Mouse (Mus musculus): ENCODE measurements around the gene Tmem196. TPM values are rescaled to one million over a fixed set of nuclear protein-coding genes. Genes with fewer than 3 reads are reported as not detected.

Tmem196 gene
- 0.60 and 0.81 TPM in 2 replicates for polyA plus RNA-seq (2015; fragmentation: Nextera tagmentation; extraction: Ambion mirVana)

- H3K27ac ChIP-seq (ENCODE audit: low read depth, low read length), result no peak within 1 kb of the TSS
- peak within 1 kb of the TSS; percentile 35 for H3K4me3 ChIP-seq (ENCODE audit: low read depth, low read length)
- H3K4me1 ChIP-seq (replicated peaks; ENCODE audit: control insufficient read depth, insufficient read depth, low read length), result no peaks in the 10 kb centered on the region
- H3K36me3 ChIP-seq (ENCODE audit: control insufficient read depth, insufficient read depth), result no peaks in the 10 kb centered on the region
- TF ChIP-seq CTCF (IDR thresholded peaks at IDR 0.05; ENCODE audit: low read depth), result no peak
- WGBS, result 3% methylated on average over 25 of the region's 25 CpGs
- 0 out of 2 replicates have a peak, but pooled peaks cover 5% of the 10 kb centered on the region for H3K27me3 ChIP-seq (replicated peaks; ENCODE audit: control insufficient read depth, insufficient read depth, low read length)
- H3K9me3 ChIP-seq (ENCODE audit: control insufficient read depth), result no peaks in the 10 kb centered on the region
- no peak for ATAC-seq
- H3K4me2 ChIP-seq (replicated peaks; ENCODE audit: low read depth), result peak within 1 kb of the TSS; percentile 63
- 0 out of 2 replicates have a peak within 1 kb of the TSS, but pooled peaks have one; percentile 11 for H3K9ac ChIP-seq (ENCODE audit: low read depth, low read length)
These were observed at the start of gene Tmem196 for GRCm38 (mm10) chr12:119945589-119946310. TSS of gene Tmem196 (plus strand) at chr12:119945822.

- Histone ChIP-seq H3K4me1 (replicated peaks; ENCODE audit: control insufficient read depth, insufficient read depth, low read length) (no peaks in the 10 kb centered on the region), H3K9ac (ENCODE audit: low read depth, low read length) (0 out of 2 replicates have a peak overlapping the region, but pooled peaks have one; percentile 11), H3K4me3 (ENCODE audit: low read depth, low read length) (peak overlapping the region; percentile 35), H3K9me3 (ENCODE audit: control insufficient read depth) (no peaks in the 10 kb centered on the region), H3K4me2 (replicated peaks; ENCODE audit: low read depth) (peak overlapping the region; percentile 63), H3K27me3 (replicated peaks; ENCODE audit: control insufficient read depth, insufficient read depth, low read length) (0 out of 2 replicates have a peak, but pooled peaks cover 5% of the 10 kb centered on the region), H3K36me3 (ENCODE audit: control insufficient read depth, insufficient read depth) (no peaks in the 10 kb centered on the region), H3K27ac (ENCODE audit: low read depth, low read length) (no peak overlapping the region)
- 2% methylated on average over 14 of the region's 14 CpGs for WGBS
- no peak for TF ChIP-seq CTCF (IDR thresholded peaks at IDR 0.05; ENCODE audit: low read depth)
- ATAC-seq, result no peak
These were observed 680 bp downstream of the Tmem196 start for GRCm38 (mm10) chr12:119946311-119946692.

- no peak overlapping the region for H3K27ac ChIP-seq (ENCODE audit: low read depth, low read length)
- H3K27me3 ChIP-seq (replicated peaks; ENCODE audit: control insufficient read depth, insufficient read depth, low read length), result no peaks in the 10 kb centered on the region
- H3K4me2 ChIP-seq (replicated peaks; ENCODE audit: low read depth), result no peak overlapping the region
- H3K4me1 ChIP-seq (replicated peaks; ENCODE audit: control insufficient read depth, insufficient read depth, low read length), result no peaks in the 10 kb centered on the region
- no peak overlapping the region for H3K4me3 ChIP-seq (ENCODE audit: low read depth, low read length)
- no peak overlapping the region for H3K9ac ChIP-seq (ENCODE audit: low read depth, low read length)
- ATAC-seq, result no peak
- 74% methylated on average over 3 of the region's 3 CpGs for WGBS
- no peak for TF ChIP-seq CTCF (IDR thresholded peaks at IDR 0.05; ENCODE audit: low read depth)
- H3K36me3 ChIP-seq (ENCODE audit: control insufficient read depth, insufficient read depth), result no peaks in the 10 kb centered on the region
- no peaks in the 10 kb centered on the region for H3K9me3 ChIP-seq (ENCODE audit: control insufficient read depth)
These were observed 11.4 kb downstream of the Tmem196 start for GRCm38 (mm10) chr12:119957041-119957440.

- no peaks in the 10 kb centered on the region for H3K9me3 ChIP-seq (ENCODE audit: control insufficient read depth)
- no peaks in the 10 kb centered on the region for H3K27me3 ChIP-seq (replicated peaks; ENCODE audit: control insufficient read depth, insufficient read depth, low read length)
- H3K36me3 ChIP-seq (ENCODE audit: control insufficient read depth, insufficient read depth), result no peaks in the 10 kb centered on the region
- H3K27ac ChIP-seq (ENCODE audit: low read depth, low read length), result no peak overlapping the region
- no peak overlapping the region for H3K9ac ChIP-seq (ENCODE audit: low read depth, low read length)
- ATAC-seq, result no peak
- H3K4me2 ChIP-seq (replicated peaks; ENCODE audit: low read depth), result no peak overlapping the region
- H3K4me3 ChIP-seq (ENCODE audit: low read depth, low read length), result no peak overlapping the region
- WGBS, result 40% methylated on average over 1 of the region's 1 CpGs
- no peaks in the 10 kb centered on the region for H3K4me1 ChIP-seq (replicated peaks; ENCODE audit: control insufficient read depth, insufficient read depth, low read length)
- TF ChIP-seq CTCF (IDR thresholded peaks at IDR 0.05; ENCODE audit: low read depth), result no peak
These were observed 15.1 kb downstream of the Tmem196 start for GRCm38 (mm10) chr12:119960730-119961129.

DNA sequence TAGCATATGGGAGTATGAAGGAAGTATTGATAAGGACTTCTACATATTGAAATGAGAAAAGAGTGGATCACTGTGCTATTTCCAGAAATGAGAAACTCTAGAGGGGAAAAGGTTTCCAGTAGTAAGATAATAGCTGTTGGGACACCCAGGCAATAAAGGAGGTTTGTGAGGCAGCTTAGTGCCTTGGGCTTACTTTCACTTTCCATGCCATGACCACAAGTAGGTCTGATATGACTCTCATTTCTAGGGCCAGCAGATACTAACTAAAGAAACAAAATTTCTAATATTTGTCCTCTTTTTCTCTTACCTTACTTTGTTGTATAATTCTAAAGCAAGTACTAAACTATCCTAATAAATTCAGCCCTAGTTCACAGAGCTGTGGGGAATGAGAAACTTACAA is 19.8 kb downstream of the Tmem196 start:
- Histone ChIP-seq H3K4me3 (ENCODE audit: low read depth, low read length) (no peak overlapping the region), H3K9ac (ENCODE audit: low read depth, low read length) (no peak overlapping the region), H3K27me3 (replicated peaks; ENCODE audit: control insufficient read depth, insufficient read depth, low read length) (no peaks in the 10 kb centered on the region), H3K4me1 (replicated peaks; ENCODE audit: control insufficient read depth, insufficient read depth, low read length) (no peaks in the 10 kb centered on the region), H3K4me2 (replicated peaks; ENCODE audit: low read depth) (no peak overlapping the region), H3K9me3 (ENCODE audit: control insufficient read depth) (no peaks in the 10 kb centered on the region), H3K36me3 (ENCODE audit: control insufficient read depth, insufficient read depth) (no peaks in the 10 kb centered on the region), H3K27ac (ENCODE audit: low read depth, low read length) (no peak overlapping the region)
- no peak for ATAC-seq
- TF ChIP-seq CTCF (IDR thresholded peaks at IDR 0.05; ENCODE audit: low read depth), result no peak

GRCm38 (mm10) chr12:119970068-119970467 is 24.4 kb downstream of the Tmem196 start:
- no peak for ATAC-seq
- H3K4me3 ChIP-seq (ENCODE audit: low read depth, low read length), result no peak overlapping the region
- H3K9me3 ChIP-seq (ENCODE audit: control insufficient read depth), result no peaks in the 10 kb centered on the region
- no peaks in the 10 kb centered on the region for H3K4me1 ChIP-seq (replicated peaks; ENCODE audit: control insufficient read depth, insufficient read depth, low read length)
- TF ChIP-seq CTCF (IDR thresholded peaks at IDR 0.05; ENCODE audit: low read depth), result no peak
- H3K27ac ChIP-seq (ENCODE audit: low read depth, low read length), result no peak overlapping the region
- H3K36me3 ChIP-seq (ENCODE audit: control insufficient read depth, insufficient read depth), result no peaks in the 10 kb centered on the region
- H3K4me2 ChIP-seq (replicated peaks; ENCODE audit: low read depth), result no peak overlapping the region
- H3K9ac ChIP-seq (ENCODE audit: low read depth, low read length), result no peak overlapping the region
- no peaks in the 10 kb centered on the region for H3K27me3 ChIP-seq (replicated peaks; ENCODE audit: control insufficient read depth, insufficient read depth, low read length)

Data from intestine, postnatal 0 days (tissue).